Mouse (Mus musculus) ZHBTc4 (cell line): ENCODE results near the gene Vmn1r224.
A peak's percentile ranks its signal among the peaks of the same experiment; 100 is the strongest.

Experiments used
- DNase-seq: peaks from one replicate; pipeline ENCODE4 v3.0.0-alpha.2; 2011; ENCODE audit warnings: low read depth, low spot score

Gene Vmn1r224

DNA sequence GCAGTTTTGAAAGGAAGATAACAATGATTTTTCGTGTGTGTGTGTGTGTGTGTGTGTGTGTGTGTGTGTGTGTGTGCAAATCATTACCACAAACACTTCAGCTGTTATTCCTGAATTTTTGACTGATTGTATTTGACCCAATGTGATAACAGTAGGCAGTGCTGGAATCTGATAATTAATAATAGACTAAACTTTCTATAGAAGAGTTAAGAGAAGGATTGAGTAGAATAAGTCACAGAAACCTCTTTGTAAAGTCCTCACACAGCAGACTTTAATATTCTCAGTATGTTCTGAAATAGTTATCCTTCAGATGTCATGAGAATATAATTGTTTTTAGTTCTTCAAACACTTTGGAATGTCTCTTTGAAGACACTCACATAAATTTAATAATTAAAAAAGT is at the start of gene Vmn1r224:
Gene Vmn1r224, plus strand, starts transcription at position 301 of the 400 bp plus-strand sequence.
- DNase-seq, result no peak

DNA sequence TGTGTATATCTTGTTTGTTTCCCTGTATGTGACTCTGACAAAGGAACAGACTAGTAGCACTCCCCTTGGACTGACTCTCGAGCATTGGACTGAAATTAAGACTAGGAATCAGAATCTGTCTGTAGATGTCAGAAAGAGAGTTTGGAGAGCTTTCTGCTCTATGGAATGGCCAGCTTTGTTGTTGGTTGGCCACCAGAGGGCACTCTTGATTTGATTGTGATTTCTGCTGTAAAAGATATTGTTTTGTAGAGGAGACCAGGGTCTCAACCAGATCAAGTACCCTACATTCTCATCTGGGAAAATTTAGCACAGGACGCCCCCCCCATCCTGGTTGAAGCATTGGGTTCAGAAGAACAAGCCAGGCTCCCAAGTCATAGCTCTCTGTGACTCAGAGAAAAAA is 14.8 kb upstream of the Vmn1r224 start:
- DNase-seq, result peak; percentile 15

DNA sequence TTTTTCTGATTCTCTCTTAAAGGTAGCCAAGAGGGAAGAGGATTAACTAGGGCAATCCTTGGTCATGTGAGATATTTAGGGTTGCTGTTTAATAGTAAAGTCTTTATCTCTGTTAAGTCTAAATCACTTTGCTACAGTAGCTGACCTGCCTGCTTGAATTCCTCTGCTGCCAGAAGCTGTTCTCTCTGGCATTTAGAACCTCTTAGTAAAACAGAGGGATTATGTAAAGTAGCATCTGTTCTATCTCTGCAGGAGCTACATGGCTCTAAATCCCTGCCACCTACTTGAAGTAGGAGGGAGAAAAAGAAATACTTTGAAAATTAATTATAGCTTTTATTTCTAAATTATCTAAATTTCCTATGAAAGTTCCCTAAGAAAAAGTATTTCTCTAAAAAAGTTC is 25.3 kb downstream of the Vmn1r224 start:
- DNase-seq, result no peak

DNA sequence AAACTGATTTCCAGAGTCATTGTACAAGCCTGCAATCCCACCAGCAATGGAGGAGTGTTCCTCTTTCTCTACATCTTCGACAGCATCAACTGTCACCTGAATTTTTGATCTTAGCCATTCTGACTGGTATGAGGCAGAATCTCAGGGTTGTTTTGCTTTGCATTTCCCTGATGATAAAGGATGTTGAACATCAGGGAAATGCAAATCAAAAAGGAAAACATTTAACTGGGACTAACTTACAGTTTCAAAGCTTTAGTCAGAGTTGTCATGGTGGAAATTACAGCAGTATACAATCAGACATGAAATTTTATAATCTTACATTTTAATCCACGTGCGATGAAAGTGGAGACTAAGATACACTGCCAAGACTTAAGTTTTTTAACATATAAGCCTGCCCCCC is 59.4 kb downstream of the Vmn1r224 start:
- no peak for DNase-seq
